Mouse (Mus musculus): ENCODE measurements around the gene Rfesd. TPM values are rescaled to one million over a fixed set of nuclear protein-coding genes. Genes with fewer than 3 reads are reported as not detected.

Rfesd gene
- polyA plus RNA-seq, 1 experiment from 2014 or later, result 18.7 TPM

DNA sequence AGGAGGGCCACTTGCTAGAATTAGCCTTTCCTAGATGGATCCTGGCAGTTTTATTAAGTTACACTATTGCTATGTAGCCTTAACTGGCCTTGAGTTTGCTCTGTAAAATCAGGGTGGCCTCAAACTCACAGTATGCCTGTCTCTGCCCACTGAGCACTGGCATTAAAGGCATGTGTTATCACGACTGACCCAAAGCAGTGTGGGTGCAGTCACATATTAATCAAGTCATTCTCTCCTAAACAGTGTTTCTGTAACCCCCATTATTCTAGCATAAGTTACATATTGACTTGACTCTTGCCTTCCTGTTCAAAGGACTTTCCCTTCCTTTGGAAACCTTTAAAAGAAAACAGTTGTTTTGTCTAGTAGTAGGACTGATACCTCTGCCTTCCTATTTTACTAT lies 23.9 kb upstream of the Rfesd start:
- no peaks in the 10 kb centered on the region for H3K36me3 ChIP-seq
- H3K4me2 ChIP-seq, result no peak overlapping the region
- no peak for ATAC-seq (ENCODE audit: low FRiP score)
- no peaks in the 10 kb centered on the region for H3K4me1 ChIP-seq (replicated peaks)
- no peaks in the 10 kb centered on the region for H3K27me3 ChIP-seq
- H3K9ac ChIP-seq, result no peak overlapping the region
- no peak overlapping the region for H3K27ac ChIP-seq
- WGBS, result 56% methylated on average over 1 of the region's 1 CpGs
- H3K9me3 ChIP-seq, result 0 out of 2 replicates have a peak, but pooled peaks cover 1% of the 10 kb centered on the region
- H3K4me3 ChIP-seq, result no peak overlapping the region

DNA sequence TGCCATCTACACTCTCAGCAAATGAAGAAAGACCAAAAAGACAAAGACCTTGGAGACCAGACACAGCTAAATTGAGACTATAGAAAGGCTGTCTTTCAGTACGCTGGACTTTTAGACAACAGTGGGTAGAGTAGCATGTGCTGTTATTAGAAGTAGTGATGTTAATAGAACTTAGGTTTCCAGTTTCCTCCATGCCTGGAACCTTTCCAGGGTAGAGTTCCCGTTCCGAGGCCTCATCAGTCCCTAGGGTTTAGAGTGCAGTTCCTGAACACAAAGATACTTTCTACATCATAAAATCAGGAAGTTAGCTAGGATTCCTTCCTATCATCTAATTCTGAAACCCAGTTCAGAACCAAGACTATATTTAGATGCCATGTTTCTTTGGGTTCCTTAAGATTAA lies 6.1 kb upstream of the Rfesd start:
- 81% methylated on average over 3 of the region's 3 CpGs for WGBS
- H3K9ac ChIP-seq, result no peak overlapping the region
- H3K27ac ChIP-seq, result no peak overlapping the region
- H3K36me3 ChIP-seq, result no peaks in the 10 kb centered on the region
- no peak overlapping the region for H3K4me2 ChIP-seq
- H3K27me3 ChIP-seq, result peaks cover 3% of the 10 kb centered on the region; the same call in 1 of the 2 replicates
- no peaks in the 10 kb centered on the region for H3K9me3 ChIP-seq
- H3K4me1 ChIP-seq (replicated peaks), result no peaks in the 10 kb centered on the region
- no peak overlapping the region for H3K4me3 ChIP-seq
- ATAC-seq (ENCODE audit: low FRiP score), result no peak

DNA sequence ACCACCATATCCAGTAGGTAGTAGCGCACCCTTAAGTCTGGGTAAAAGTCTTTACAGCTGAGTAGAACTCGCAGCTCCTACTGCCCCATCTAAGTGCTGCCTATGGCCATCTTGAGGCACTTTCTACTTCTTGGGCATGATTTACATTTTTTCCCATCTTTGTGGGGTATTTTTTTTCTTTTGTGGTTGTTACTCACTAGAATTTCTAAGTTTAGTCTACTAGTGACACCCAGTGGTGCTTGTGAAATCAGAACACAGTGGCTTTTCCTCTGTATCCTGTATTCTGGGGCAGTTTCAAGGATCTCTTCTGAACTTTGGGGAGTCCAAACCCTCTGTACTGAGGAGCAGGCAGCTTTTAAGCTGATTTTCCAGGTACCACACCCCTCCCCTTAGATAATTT lies 3.3 kb upstream of the Rfesd start:
- ATAC-seq (ENCODE audit: low FRiP score), result no peak
- peaks cover 10% of the 10 kb centered on the region for H3K4me1 ChIP-seq (replicated peaks)
- H3K27me3 ChIP-seq, result peaks cover 3% of the 10 kb centered on the region; the same call in 1 of the 2 replicates
- H3K4me3 ChIP-seq, result no peak overlapping the region
- WGBS, result 95% methylated on average over 2 of the region's 2 CpGs
- no peak overlapping the region for H3K27ac ChIP-seq
- no peak overlapping the region for H3K9ac ChIP-seq
- H3K9me3 ChIP-seq, result no peaks in the 10 kb centered on the region
- H3K4me2 ChIP-seq, result no peak overlapping the region
- H3K36me3 ChIP-seq, result no peaks in the 10 kb centered on the region

DNA sequence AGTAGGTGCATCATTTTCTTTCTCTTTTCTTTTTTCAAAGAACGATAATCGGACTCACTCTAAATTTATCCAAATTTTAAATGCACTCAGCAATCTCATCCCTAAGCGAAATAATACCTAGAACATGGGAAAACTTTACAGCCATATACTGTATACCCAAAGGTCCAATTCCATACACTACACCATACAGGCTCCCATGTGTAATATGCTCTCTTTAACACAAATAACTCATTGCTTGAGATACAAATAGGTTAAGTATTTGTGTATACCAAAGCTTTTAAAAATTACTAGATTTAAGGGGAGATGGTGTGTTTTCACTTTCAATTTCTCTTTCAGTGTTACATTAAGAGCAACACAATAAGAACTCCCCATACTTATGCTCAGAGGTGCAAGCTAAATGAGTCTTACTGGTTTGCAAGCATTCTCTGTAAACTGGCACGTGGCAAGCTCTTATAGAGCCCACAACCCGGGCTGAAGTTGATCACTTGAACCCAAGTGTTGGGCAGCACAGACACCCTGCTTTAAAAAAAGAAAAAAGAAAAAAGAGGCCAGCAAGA lies 403 bp upstream of the Rfesd start:
- H3K36me3 ChIP-seq, result no peaks in the 10 kb centered on the region
- H3K27me3 ChIP-seq, result peaks cover 3% of the 10 kb centered on the region; the same call in 1 of the 2 replicates
- H3K4me2 ChIP-seq, result peak overlapping the region; percentile 69
- H3K27ac ChIP-seq, result no peak overlapping the region; the same call in 1 of the 2 replicates
- no peaks in the 10 kb centered on the region for H3K9me3 ChIP-seq
- peak overlapping the region; percentile 70 for H3K4me3 ChIP-seq
- peaks cover 19% of the 10 kb centered on the region for H3K4me1 ChIP-seq (replicated peaks)
- ATAC-seq (ENCODE audit: low FRiP score), result peak; percentile 65
- WGBS, result 45% methylated on average over 5 of the region's 5 CpGs
- peak overlapping the region; percentile 51; the same call in 1 of the 2 replicates for H3K9ac ChIP-seq

DNA sequence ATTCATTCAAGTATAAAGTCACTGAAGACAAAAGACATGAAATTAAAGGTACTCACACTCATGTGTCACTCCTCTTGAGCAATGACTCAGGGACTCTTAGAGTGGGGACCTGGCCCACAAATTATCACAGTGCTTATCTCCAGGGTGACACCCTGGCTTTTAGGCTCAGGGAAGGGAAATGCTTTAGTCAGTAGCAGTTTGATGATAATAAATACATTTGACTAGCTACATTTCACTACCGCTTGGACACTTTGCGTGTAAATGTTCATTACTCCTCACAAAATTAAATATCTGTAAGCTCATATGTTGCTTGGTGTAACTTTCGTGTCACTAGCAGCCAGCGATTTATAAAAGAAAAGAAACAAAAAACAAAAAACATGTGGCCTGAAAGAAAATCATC lies 1.1 kb downstream of the Rfesd start:
- H3K4me3 ChIP-seq, result peak overlapping the region; percentile 70
- H3K27me3 ChIP-seq, result no peaks in the 10 kb centered on the region
- ATAC-seq (ENCODE audit: low FRiP score), result no peak
- peaks cover 19% of the 10 kb centered on the region for H3K4me1 ChIP-seq (replicated peaks)
- H3K9ac ChIP-seq, result peak overlapping the region; percentile 89
- WGBS, result 77% methylated on average over 4 of the region's 4 CpGs
- H3K36me3 ChIP-seq, result no peaks in the 10 kb centered on the region; the same call in 1 of the 2 replicates
- no peaks in the 10 kb centered on the region for H3K9me3 ChIP-seq
- peak overlapping the region; percentile 96 for H3K27ac ChIP-seq
- H3K4me2 ChIP-seq, result peak overlapping the region; percentile 69

DNA sequence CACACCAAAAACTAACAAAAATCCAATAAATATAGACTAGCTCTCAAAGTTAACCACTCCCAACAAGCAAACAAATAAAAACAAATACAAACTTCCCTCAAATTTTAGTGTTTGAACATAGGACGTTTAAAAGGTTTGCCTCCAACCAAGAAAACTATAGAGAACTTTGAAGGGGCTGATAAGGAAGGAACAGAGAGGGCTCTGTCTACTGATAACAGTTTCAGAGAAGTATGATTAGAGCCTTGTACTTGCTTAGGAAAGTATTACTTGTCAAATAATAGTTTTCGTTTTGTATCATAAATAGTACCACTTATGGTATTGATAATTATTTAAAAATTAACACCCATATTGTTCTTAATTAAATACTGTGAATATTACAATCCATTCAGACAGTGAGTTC lies 4.0 kb downstream of the Rfesd start:
- WGBS, result 86% methylated on average over 2 of the region's 2 CpGs
- Histone ChIP-seq H3K27ac (no peak overlapping the region), H3K4me2 (no peak overlapping the region), H3K4me1 (replicated peaks) (peaks cover 19% of the 10 kb centered on the region), H3K36me3 (no peaks in the 10 kb centered on the region; the same call in 1 of the 2 replicates), H3K4me3 (no peak overlapping the region), H3K9ac (no peak overlapping the region), H3K9me3 (no peaks in the 10 kb centered on the region), H3K27me3 (no peaks in the 10 kb centered on the region)
- ATAC-seq (ENCODE audit: low FRiP score), result no peak

DNA sequence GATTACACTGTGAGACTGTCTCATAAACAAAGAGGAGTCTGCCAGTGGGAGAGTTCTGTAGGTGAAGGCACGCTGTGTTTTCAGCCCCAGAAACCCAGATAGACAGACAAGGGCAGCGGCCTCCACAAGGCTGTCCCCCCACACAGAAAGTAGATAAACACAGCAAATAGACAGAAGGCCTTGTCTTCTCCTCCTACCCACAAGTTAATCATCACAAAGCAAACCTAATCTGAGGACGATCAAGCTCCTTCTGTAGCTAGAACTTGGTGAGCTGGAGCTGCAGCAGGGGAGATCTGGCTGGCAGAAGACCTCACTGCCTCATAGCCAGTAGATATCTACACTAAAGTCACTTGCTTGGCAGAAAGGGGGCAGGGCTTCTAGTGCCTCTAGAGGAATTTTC lies 15.2 kb downstream of the Rfesd start:
- 89% methylated on average over 3 of the region's 3 CpGs for WGBS
- H3K27me3 ChIP-seq, result no peaks in the 10 kb centered on the region
- no peak overlapping the region for H3K4me3 ChIP-seq
- peaks cover 37% of the 10 kb centered on the region for H3K36me3 ChIP-seq
- ATAC-seq (ENCODE audit: low FRiP score), result no peak
- no peaks in the 10 kb centered on the region for H3K4me1 ChIP-seq (replicated peaks)
- H3K9me3 ChIP-seq, result no peaks in the 10 kb centered on the region
- H3K27ac ChIP-seq, result no peak overlapping the region
- no peak overlapping the region for H3K9ac ChIP-seq
- no peak overlapping the region for H3K4me2 ChIP-seq

DNA sequence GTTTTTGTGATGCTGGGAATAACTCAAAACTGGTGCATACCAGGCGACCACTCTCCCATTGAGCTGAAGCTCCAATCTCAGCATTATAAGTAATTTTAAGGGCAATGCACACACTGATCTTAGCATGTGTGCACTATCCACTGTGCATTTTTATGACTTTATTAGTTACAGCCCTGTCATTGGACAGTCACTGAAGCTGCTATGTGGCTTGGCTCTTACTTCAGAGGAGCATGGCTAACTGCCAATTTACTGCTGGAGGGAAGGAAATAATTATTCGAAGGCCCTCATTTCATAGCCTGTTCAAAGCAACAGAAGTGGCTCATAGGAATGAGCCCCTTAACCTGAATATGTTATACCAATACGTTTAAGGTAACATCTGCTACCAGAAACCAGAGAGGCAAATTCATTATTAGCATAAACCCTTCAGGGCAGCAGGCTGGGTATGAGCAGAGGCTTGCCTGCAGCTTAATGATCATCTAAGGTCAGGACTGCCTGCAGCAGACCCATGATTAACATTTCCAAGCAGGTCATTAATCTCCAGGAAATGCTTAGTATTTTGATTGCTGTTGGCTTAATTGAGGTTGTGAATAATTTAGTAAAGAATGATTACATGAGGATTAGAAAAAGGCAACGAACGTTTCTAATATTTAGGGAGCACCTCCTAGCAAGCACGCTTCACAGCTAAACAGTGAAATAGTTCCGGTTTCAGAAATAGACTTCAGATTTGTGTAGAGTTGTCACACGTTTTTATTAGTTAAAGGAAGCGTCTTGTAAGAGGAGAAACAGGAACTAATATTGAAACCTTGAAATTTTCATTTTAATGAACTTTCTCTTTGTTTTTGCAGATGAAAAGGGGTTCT lies 26.1 kb downstream of the Rfesd start:
- ATAC-seq (ENCODE audit: low FRiP score), result peak; percentile 95
- Histone ChIP-seq H3K4me3 (no peak overlapping the region), H3K9me3 (peaks cover 11% of the 10 kb centered on the region), H3K27me3 (no peaks in the 10 kb centered on the region), H3K36me3 (no peaks in the 10 kb centered on the region), H3K27ac (peak overlapping the region; percentile 69), H3K4me1 (replicated peaks) (peaks cover 7% of the 10 kb centered on the region; the same call in 1 of the 2 replicates), H3K9ac (no peak overlapping the region; the same call in 1 of the 2 replicates), H3K4me2 (no peak overlapping the region)
- WGBS, result 38% methylated on average over 9 of the region's 9 CpGs

DNA sequence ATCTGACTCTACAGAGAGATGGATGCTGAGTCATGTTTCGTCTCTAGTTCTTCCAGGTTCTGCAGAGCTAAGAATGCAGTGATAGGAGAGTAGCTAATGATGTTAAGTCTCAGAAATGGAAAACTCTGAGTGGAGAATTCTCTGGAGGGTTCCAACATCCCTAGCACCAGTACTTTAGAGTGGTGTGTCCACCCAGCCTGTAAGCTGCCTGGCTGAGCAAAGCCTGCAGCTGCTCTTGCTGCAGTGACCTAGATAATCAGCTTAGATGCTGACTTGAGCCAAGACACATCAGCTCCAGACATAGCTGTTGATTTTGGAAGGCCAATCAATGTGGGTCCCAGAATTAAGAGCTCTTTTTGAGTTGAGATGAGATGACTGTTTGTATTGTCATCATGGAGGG lies 30.4 kb downstream of the Rfesd start:
- H3K9me3 ChIP-seq, result no peaks in the 10 kb centered on the region
- no peak overlapping the region for H3K9ac ChIP-seq
- no peak overlapping the region for H3K4me2 ChIP-seq
- no peak for ATAC-seq (ENCODE audit: low FRiP score)
- H3K27me3 ChIP-seq, result no peaks in the 10 kb centered on the region
- peaks cover 7% of the 10 kb centered on the region; the same call in 1 of the 2 replicates for H3K4me1 ChIP-seq (replicated peaks)
- 95% methylated on average over 1 of the region's 1 CpGs for WGBS
- no peak overlapping the region for H3K4me3 ChIP-seq
- no peaks in the 10 kb centered on the region for H3K36me3 ChIP-seq
- H3K27ac ChIP-seq, result no peak overlapping the region

DNA sequence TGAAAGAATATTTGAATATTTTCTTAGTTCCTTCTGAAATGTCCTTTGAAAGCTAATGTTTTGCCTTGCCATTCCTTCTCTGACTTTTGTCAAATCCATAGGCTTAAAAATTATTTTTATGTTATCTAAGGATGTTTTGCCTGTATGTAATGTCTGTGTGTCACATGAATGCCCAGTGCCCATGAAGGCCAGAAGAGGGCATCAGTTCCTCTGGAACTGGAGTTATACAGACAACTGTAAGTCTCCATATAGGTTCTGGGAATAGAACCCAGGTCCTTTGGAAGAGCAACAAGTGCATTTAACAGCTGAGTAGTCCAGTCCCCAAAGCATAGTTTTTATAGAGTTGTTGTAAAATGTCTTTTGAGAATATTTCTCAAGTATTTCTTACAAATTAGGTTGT lies 36.6 kb downstream of the Rfesd start:
- ATAC-seq (ENCODE audit: low FRiP score), result no peak
- no peak overlapping the region for H3K4me3 ChIP-seq
- no peak overlapping the region for H3K27ac ChIP-seq
- no peaks in the 10 kb centered on the region for H3K27me3 ChIP-seq
- H3K4me2 ChIP-seq, result no peak overlapping the region
- no peak overlapping the region for H3K9ac ChIP-seq
- no peaks in the 10 kb centered on the region for H3K9me3 ChIP-seq
- H3K36me3 ChIP-seq, result no peaks in the 10 kb centered on the region
- H3K4me1 ChIP-seq (replicated peaks), result no peaks in the 10 kb centered on the region

DNA sequence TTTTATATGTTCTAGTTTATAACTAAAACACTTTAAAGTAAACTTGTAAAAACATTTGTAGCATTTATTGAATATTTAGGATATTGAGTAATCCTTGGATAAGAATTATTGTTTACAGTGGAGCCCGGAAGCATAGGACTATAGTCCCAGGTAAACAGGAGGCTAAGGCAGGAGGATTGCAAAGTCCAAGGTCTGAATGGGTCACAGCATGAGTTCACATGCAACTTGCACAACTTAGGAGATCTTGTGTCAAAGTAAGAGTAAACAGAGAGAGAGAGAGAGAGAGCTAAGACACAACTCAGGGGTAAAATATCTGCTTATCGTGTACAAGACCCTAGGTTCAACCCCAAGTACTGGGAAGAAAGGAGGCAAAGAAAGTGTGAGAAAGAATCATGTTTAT lies 41.9 kb downstream of the Rfesd start:
- no peaks in the 10 kb centered on the region for H3K27me3 ChIP-seq
- no peak overlapping the region for H3K27ac ChIP-seq
- H3K4me2 ChIP-seq, result no peak overlapping the region
- no peaks in the 10 kb centered on the region for H3K36me3 ChIP-seq
- no peak for ATAC-seq (ENCODE audit: low FRiP score)
- H3K9ac ChIP-seq, result no peak overlapping the region
- 91% methylated on average over 2 of the region's 2 CpGs for WGBS
- no peaks in the 10 kb centered on the region for H3K4me1 ChIP-seq (replicated peaks)
- H3K4me3 ChIP-seq, result no peak overlapping the region
- H3K9me3 ChIP-seq, result no peaks in the 10 kb centered on the region

DNA sequence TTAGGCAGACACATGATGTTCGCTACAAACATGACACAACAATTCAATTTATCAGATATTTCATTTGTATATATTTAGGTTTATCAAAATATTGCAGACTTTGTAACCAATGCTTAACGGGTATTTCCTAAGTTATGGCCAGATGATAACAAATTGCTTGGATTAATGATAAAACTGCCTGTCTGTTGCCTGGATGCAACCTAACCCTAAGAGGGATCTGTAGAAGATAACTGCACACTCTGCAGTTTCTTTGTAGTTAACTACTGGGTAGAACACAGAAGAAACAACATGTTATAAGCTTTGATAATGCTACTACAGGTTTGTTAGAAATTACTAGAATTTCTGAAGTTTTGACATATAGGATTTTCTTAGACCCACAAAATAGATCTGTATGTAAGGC lies 42.3 kb downstream of the Rfesd start:
- no peaks in the 10 kb centered on the region for H3K4me1 ChIP-seq (replicated peaks)
- H3K9ac ChIP-seq, result no peak overlapping the region
- no peak for ATAC-seq (ENCODE audit: low FRiP score)
- no peaks in the 10 kb centered on the region for H3K27me3 ChIP-seq
- no peak overlapping the region for H3K27ac ChIP-seq
- H3K36me3 ChIP-seq, result no peaks in the 10 kb centered on the region
- no peak overlapping the region for H3K4me3 ChIP-seq
- WGBS, result 92% methylated on average over 2 of the region's 2 CpGs
- no peak overlapping the region for H3K4me2 ChIP-seq
- no peaks in the 10 kb centered on the region for H3K9me3 ChIP-seq

DNA sequence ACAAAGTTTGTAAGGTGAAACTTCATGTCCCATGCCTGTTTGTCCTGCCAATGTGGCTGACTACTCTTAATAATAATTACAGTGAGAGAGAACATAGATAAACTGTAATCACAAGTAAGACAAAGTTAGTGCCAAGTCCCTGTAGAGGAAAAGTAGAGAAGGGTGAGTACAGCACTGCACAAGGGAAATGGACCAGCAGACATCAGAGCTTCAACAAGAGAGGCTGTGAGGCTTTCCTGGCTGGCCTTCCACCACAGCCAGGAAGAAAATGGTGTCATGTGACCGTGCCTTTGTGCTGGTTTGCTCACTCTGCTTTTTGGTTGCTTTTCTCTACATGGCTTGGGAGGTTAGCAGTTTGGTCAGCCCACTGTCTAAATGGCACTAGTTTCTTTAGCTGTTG lies 42.9 kb downstream of the Rfesd start:
- H3K4me1 ChIP-seq (replicated peaks), result no peaks in the 10 kb centered on the region
- no peak overlapping the region for H3K4me2 ChIP-seq
- ATAC-seq (ENCODE audit: low FRiP score), result no peak
- H3K36me3 ChIP-seq, result no peaks in the 10 kb centered on the region
- H3K4me3 ChIP-seq, result no peak overlapping the region
- no peaks in the 10 kb centered on the region for H3K27me3 ChIP-seq
- no peak overlapping the region for H3K27ac ChIP-seq
- 58% methylated on average over 1 of the region's 1 CpGs for WGBS
- no peaks in the 10 kb centered on the region for H3K9me3 ChIP-seq
- H3K9ac ChIP-seq, result no peak overlapping the region
